ENCODE assay signal across 12 mouse cellular contexts in the genomic region with DNA sequence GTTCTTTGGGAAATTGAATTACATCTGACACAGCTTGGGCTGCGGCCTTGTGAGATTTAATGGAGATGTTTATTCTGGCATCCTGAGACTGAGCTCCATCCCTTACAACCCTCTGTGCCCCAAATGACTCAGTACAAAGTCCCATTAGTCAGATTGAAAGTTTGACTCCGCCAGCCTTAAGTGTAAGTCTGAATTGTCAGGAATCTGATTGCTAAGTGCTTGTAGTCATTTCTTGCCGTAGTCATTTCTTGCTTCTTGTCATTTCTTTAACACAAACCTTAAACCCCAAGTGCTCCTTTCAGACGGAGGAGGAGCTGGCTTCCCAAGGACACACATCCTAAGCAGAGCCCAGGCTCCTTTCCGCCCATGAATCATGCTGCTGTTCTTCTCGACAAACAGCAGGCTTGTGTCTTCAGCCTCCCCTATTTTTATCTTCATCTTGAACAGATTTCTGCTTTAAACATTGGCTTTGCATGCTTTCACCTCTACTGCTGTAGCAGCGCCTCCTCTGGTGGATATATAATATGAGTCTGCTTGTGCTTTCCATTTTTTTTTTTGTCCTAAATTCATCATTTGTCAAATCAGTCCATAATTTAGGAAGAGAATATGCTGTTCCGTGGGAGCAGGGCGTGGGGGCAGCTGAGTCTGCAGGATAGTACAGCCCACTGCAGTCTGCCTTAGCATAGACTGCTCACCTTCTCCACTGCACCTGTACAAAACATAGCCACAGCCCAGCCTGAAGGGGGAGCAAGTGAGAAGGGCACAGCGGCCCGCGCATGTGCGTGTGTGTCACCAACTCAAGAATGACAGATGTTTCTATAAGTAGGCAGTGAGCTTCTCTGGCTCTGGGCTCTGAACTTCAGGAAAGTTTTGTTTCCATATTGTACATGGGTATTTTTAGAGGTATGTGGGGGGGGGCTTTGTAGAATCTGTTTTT.
A peak's percentile ranks its signal among the peaks of the same experiment; 100 is the strongest.
DNase-seq lines count a peak whose midpoint lies in the region; ATAC-seq and TF ChIP-seq lines count a peak whose summit lies in the region.
"Had no signal": no experiment of that assay in that cellular context is flagged by ENCODE, and none has a peak within 500 bp of the region (broad histone marks: within the 10 kb centered on the region; RNA-seq: fewer than 3 reads in every experiment).

No protein-coding gene starts in this region.

- H3K4me1 ChIP-seq in forebrain, postnatal 0 days (ENCODE audit: insufficient read depth), result no peaks in the 10 kb centered on the region
- H3K4me1 ChIP-seq in forebrain, embryonic 14.5 days (ENCODE audit: control insufficient read depth, insufficient read depth, low read length), result no peaks in the 10 kb centered on the region
- no peaks in the 10 kb centered on the region; the same call in 1 of the 2 replicates for H3K4me1 ChIP-seq in neural tube, embryonic 15.5 days
- no peaks in the 10 kb centered on the region for H3K4me1 ChIP-seq in stomach, postnatal 0 days (replicated peaks; ENCODE audit: control insufficient read depth, insufficient read depth)
- no peaks in the 10 kb centered on the region for H3K4me1 ChIP-seq in hindbrain, embryonic 12.5 days
- H3K4me1 ChIP-seq: heart, embryonic 15.5 days; limb, embryonic 13.5 days; neural tube, embryonic 12.5 days had no signal

- H3K4me3 ChIP-seq in forebrain, postnatal 0 days (ENCODE audit: low read depth, low read length), result no peak overlapping the region
- H3K4me3 ChIP-seq in forebrain, embryonic 14.5 days (ENCODE audit: low read depth, low read length), result no peak overlapping the region
- H3K4me3 ChIP-seq in neural tube, embryonic 15.5 days (replicated peaks), result no peak overlapping the region
- no peak overlapping the region for H3K4me3 ChIP-seq in stomach, postnatal 0 days (ENCODE audit: low read depth, low read length)
- H3K4me3 ChIP-seq in hindbrain, embryonic 12.5 days, result no peak overlapping the region
- H3K4me3 ChIP-seq: heart, embryonic 15.5 days; limb, embryonic 13.5 days; neural tube, embryonic 12.5 days had no signal

- WGBS in forebrain, postnatal 0 days, result 90% methylated on average over 13 of the region's 13 CpGs
- 93% methylated on average over 13 of the region's 13 CpGs for WGBS in forebrain, embryonic 14.5 days
- 85% methylated on average over 13 of the region's 13 CpGs for WGBS in neural tube, embryonic 15.5 days
- WGBS in stomach, postnatal 0 days, result 71% methylated on average over 13 of the region's 13 CpGs
- WGBS in hindbrain, embryonic 12.5 days, result 92% methylated on average over 13 of the region's 13 CpGs

- H3K27ac ChIP-seq in forebrain, postnatal 0 days (ENCODE audit: low read depth, low read length), result no peak overlapping the region
- H3K27ac ChIP-seq in forebrain, embryonic 14.5 days (ENCODE audit: low read depth, low read length), result no peak overlapping the region
- H3K27ac ChIP-seq in neural tube, embryonic 15.5 days (replicated peaks), result 0 out of 2 replicates have a peak overlapping the region, but pooled peaks have one; percentile 3
- no peak overlapping the region for H3K27ac ChIP-seq in stomach, postnatal 0 days (replicated peaks)
- H3K27ac ChIP-seq in hindbrain, embryonic 12.5 days, result no peak overlapping the region
- H3K27ac ChIP-seq: heart, embryonic 15.5 days; limb, embryonic 13.5 days; neural tube, embryonic 12.5 days had no signal

- no peak for TF ChIP-seq EP300 in stomach, postnatal 0 days (optimal IDR thresholded peaks at IDR 0.05)

- peak; percentile 11; the same call in 1 of the 2 replicates for TF ChIP-seq CTCF in forebrain, postnatal 0 days (IDR thresholded peaks at IDR 0.05; ENCODE audit: low read depth)
- TF ChIP-seq CTCF in stomach, postnatal 0 days (IDR thresholded peaks at IDR 0.05; ENCODE audit: low read depth), result peak; percentile 52

- no peaks in the 10 kb centered on the region for H3K27me3 ChIP-seq in forebrain, postnatal 0 days (ENCODE audit: insufficient read depth, low read length)
- H3K27me3 ChIP-seq in forebrain, embryonic 14.5 days (replicated peaks; ENCODE audit: control insufficient read depth, insufficient read depth, low read length), result no peaks in the 10 kb centered on the region
- no peaks in the 10 kb centered on the region for H3K27me3 ChIP-seq in neural tube, embryonic 15.5 days (replicated peaks)
- H3K27me3 ChIP-seq in stomach, postnatal 0 days (ENCODE audit: control insufficient read depth, insufficient read depth, low read length), result no peaks in the 10 kb centered on the region
- no peaks in the 10 kb centered on the region for H3K27me3 ChIP-seq in hindbrain, embryonic 12.5 days
- H3K27me3 ChIP-seq: heart, embryonic 15.5 days; limb, embryonic 13.5 days; neural tube, embryonic 12.5 days had no signal

- no peak overlapping the region for H3K9ac ChIP-seq in forebrain, postnatal 0 days
- H3K9ac ChIP-seq in forebrain, embryonic 14.5 days (ENCODE audit: low read length), result no peak overlapping the region
- no peak overlapping the region for H3K9ac ChIP-seq in neural tube, embryonic 15.5 days (replicated peaks)
- no peak overlapping the region for H3K9ac ChIP-seq in stomach, postnatal 0 days (ENCODE audit: low read length)
- no peak overlapping the region for H3K9ac ChIP-seq in hindbrain, embryonic 12.5 days
- H3K9ac ChIP-seq: heart, embryonic 15.5 days; limb, embryonic 13.5 days; neural tube, embryonic 12.5 days had no signal

- H3K36me3 ChIP-seq in forebrain, postnatal 0 days (ENCODE audit: insufficient read depth), result no peaks in the 10 kb centered on the region
- no peaks in the 10 kb centered on the region for H3K36me3 ChIP-seq in forebrain, embryonic 14.5 days (ENCODE audit: control insufficient read depth, insufficient read depth, low read length)
- H3K36me3 ChIP-seq in neural tube, embryonic 15.5 days, result no peaks in the 10 kb centered on the region
- H3K36me3 ChIP-seq in stomach, postnatal 0 days (ENCODE audit: control insufficient read depth, insufficient read depth, low read length), result no peaks in the 10 kb centered on the region
- peaks cover 5% of the 10 kb centered on the region; the same call in 1 of the 2 replicates for H3K36me3 ChIP-seq in hindbrain, embryonic 12.5 days
- H3K36me3 ChIP-seq: heart, embryonic 15.5 days; neural tube, embryonic 12.5 days had no signal

- H3K9me3 ChIP-seq in forebrain, postnatal 0 days (ENCODE audit: low read length), result no peaks in the 10 kb centered on the region
- H3K9me3 ChIP-seq in forebrain, embryonic 14.5 days (replicated peaks; ENCODE audit: control insufficient read depth, low read length), result no peaks in the 10 kb centered on the region
- H3K9me3 ChIP-seq in neural tube, embryonic 15.5 days (replicated peaks), result no peaks in the 10 kb centered on the region; the same call in 1 of the 2 replicates
- no peaks in the 10 kb centered on the region for H3K9me3 ChIP-seq in stomach, postnatal 0 days (ENCODE audit: control insufficient read depth, low read length)
- H3K9me3 ChIP-seq in hindbrain, embryonic 12.5 days (replicated peaks), result no peaks in the 10 kb centered on the region
- H3K9me3 ChIP-seq: heart, embryonic 15.5 days; neural tube, embryonic 12.5 days had no signal

- DNase-seq in forebrain, postnatal 0 days, result no peak
- DNase-seq in forebrain, embryonic 14.5 days (ENCODE audit: low spot score), result no peak
- DNase-seq in neural tube, embryonic 10.5 days (ENCODE audit: extremely low spot score, low spot score), result no peak
- peak; percentile 85 for DNase-seq in brain, adult 2 months (ENCODE audit: low read depth, low spot score)
- DNase-seq in stomach, postnatal 0 days (ENCODE audit: low spot score), result no peak
- no peak for DNase-seq in heart, postnatal 4 days
- DNase-seq: lung, postnatal 4 days had no signal

- H3K4me2 ChIP-seq in forebrain, postnatal 0 days (ENCODE audit: low read depth), result no peak overlapping the region
- H3K4me2 ChIP-seq in forebrain, embryonic 14.5 days (ENCODE audit: low read length), result no peak overlapping the region
- H3K4me2 ChIP-seq in neural tube, embryonic 15.5 days, result no peak overlapping the region
- H3K4me2 ChIP-seq in stomach, postnatal 0 days (replicated peaks; ENCODE audit: low read depth), result no peak overlapping the region
- no peak overlapping the region for H3K4me2 ChIP-seq in hindbrain, embryonic 12.5 days (replicated peaks)
- H3K4me2 ChIP-seq: heart, embryonic 15.5 days; limb, embryonic 13.5 days; neural tube, embryonic 12.5 days had no signal

- ATAC-seq in forebrain, postnatal 0 days, result no peak
- no peak for ATAC-seq in forebrain, embryonic 14.5 days
- no peak for ATAC-seq in neural tube, embryonic 15.5 days (ENCODE audit: low FRiP score)
- no peak for ATAC-seq in stomach, postnatal 0 days (ENCODE audit: low FRiP score, low TSS enrichment)
- no peak for ATAC-seq in hindbrain, embryonic 12.5 days (ENCODE audit: low FRiP score)
